Mouse (Mus musculus) layer of hippocampus, postnatal 10 days (tissue): ENCODE results near the gene Vmn2r58. TPM values are rescaled to one million over a fixed set of nuclear protein-coding genes. Genes with fewer than 3 reads are reported as not detected.
"Not testable (repeated sequence)": the region's sequence is repeated elsewhere in the genome, so short reads cannot be mapped to it uniquely, and the experiment has no call there.

Experiments
- DNase-seq, 2 experiments: peaks; one replicate each; pipeline ENCODE4 v3.0.0; 2021; ENCODE audit warnings: low spot score in 2 of 2
- long read RNA-seq: library from polyadenylated mRNA; stranded (forward); transcript quantifications from one replicate; pipeline ENCODE4 v2.0.0, GENCODE M21; 2023
- total RNA-seq, 2 experiments: library from RNA; stranded (reverse); gene quantifications; 2 replicates each; pipeline ENCODE4 v1.2.3; 2021

Gene Vmn2r58
- total RNA-seq: not detected
- long read RNA-seq: 0 reads

DNA sequence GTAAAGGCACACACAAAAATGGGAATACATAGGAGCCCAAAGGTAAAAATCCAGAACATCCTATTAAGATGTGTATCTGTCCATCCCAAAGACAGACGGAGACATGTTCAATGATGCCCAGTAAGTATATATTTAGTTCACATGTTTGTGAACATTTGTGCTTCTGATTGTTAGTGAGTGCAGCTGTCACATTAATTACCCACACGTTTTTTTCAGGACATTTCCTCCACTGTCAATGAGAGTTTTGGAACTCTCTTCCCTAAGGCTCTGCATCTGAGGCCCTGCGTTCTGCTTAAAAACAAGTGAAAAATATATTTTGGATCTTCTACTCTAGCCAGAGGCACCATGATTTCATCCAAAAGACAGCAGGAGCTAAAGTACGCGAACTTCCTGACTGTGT, at the start of gene Vmn2r58:
Vmn2r58 (minus strand) TSS at position 101 of the 400 bp plus-strand sequence.
- DNase-seq: not testable (repeated sequence)

Other genes with a start within 250 kb of the Vmn2r58 start
- 10 to 100 TPM; 29.5 to 36.2 TPM for gene Zfp788, start 239.5 kb downstream of the Vmn2r58 start, total RNA-seq
- not detected for gene Vmn2r59, start 186.3 kb upstream of the Vmn2r58 start, total RNA-seq
- under 1 TPM; 0.07 TPM for gene Vmn2r60, start 235.1 kb upstream of the Vmn2r58 start, total RNA-seq